Mouse (Mus musculus): Measurements from ENCODE around the gene Atrn.

The Atrn gene

DNA sequence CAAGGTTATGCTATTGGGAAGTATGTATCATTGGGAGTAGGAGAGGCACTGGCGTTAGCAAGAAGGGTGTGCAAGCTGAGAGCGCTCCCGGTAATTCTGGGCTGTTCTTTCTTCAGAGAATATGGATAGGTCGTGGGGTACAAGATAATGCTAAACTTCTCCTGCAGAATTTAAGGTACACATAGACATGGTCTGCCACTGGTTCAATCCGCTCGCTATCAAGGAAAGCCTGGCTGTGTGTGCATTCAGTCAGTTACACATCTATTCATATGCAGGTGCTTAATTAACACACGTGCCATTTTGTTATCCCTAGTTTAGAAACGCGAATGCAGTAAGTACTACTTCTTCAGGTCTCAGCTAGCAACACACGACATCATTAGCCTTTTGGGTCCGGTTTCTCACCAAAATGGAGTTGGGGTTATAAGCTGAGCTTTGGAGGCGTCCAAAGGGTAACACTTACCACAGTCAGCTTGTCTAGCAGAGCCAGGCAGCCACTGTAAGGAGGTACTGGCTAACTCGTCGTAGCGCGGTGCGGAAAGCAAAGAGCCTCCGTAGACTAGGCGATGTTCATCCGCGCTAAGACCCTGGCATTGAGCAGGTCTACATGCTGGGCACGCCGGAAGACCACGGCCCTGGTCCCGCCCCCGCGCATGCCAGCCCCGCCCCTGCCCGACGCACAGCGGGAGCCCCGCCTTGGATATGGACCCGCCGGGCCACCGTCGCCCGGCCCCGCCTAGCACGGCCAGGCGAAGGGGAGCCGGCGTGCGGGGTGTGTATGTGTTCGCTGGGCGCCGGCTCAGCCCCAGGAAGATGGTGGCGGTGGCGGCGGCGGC is at the start of gene Atrn, which contains the start of gene 4930402H24Rik:
Atrn (plus strand) TSS at position 745 of the 833 bp plus-strand sequence.
4930402H24Rik (minus strand) TSS at position 656 of the 833 bp plus-strand sequence.
- DNase-seq (ENCODE audit: low spot score) = peak; percentile 84

DNA sequence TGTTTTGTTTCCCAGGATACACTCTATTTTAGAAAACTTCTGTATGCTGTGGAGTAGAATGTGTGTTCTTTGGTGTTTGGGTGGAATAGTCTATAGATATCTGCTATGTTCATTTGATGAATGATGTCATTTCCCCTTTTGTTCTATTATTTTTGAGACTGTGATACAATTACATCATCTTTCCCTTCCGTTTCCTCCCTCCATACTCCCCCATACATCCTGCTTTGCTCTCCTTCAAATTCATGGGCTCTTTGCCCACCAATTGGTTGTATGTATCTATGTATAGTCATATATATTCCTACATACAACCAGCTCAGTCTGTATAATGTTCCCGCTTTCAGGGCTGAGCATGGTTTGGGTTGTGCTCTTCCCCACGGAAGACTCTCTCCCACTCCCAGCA is 44.2 kb upstream of the Atrn start:
- DNase-seq (ENCODE audit: low spot score) = no peak

DNA sequence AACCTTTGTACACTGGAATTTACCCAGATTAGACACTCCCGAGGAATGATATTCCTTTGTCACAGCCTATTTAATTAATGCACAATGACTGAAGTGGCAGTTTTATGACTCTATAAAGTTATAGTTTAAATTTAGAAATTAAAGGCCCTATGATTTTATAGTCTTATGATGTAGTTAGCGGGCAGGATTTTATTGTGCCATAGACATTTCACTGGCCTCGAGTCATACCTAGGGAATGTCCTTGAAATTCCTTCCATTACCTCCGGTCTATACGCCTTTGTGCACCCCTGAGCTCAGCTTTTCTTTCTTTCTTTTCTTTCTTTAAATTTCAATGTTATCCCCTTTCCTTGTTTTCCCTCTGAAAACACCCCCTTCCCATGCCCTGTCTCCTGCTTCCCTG is 35.4 kb upstream of the Atrn start:
- no peak for DNase-seq (ENCODE audit: low spot score)

DNA sequence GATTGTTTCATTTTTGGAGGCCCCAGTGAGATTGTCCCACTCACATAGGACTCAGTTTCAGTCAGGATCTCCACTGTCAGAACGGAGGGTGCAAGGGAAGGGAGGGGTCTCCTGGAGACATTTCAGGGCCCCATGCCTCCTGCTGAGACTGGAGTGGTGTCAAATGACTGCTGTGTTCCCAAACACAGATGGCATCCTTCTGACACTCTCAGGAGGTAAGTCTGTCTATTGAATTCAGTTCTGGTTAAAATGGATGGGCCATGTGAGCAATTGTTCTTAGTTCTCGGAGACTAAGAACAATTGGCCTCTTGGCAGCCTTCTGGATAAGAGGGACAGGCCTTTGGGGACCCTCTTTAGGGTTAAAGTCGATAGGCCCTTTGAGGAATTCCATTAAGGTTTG is 28.9 kb upstream of the Atrn start:
- no peak for DNase-seq (ENCODE audit: low spot score)

DNA sequence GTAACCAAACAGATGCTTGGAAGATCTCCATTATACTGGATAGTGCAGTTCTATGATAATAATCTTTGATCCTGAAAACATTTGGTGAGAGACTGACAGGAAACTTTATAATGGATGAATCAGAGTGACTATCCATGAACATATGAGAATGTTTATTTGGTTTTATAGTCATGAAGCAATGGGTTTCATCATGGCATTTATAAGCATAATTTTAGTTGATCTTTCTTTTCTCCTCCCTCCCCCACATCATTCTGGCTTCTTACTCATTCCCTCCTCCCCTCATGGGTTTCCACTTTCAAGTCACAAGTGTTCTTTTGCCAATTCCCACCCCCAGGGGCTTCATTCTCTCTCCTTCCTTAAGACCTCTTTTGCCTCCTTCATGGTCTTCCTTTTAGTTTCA is 19.3 kb upstream of the Atrn start:
- no peak for DNase-seq (ENCODE audit: low spot score)

DNA sequence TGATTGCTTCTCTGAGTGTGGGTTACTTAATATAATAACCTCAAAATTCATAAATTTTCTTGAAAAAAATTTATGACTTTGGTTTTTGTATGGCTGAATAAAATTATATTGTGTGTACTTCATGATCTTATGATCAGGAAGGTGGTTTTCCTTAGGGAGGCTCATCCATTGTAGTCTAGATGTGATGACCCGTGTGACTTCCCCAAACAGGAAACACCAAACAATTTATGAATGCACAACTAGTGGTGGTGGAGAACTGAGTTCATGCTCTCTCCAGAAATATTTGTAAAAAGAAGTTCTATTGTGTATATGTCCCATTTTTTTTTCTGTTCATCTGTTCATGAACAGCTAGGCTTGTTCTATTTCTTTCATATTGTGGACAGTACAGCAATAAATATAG is 18.8 kb upstream of the Atrn start:
- no peak for DNase-seq (ENCODE audit: low spot score)

DNA sequence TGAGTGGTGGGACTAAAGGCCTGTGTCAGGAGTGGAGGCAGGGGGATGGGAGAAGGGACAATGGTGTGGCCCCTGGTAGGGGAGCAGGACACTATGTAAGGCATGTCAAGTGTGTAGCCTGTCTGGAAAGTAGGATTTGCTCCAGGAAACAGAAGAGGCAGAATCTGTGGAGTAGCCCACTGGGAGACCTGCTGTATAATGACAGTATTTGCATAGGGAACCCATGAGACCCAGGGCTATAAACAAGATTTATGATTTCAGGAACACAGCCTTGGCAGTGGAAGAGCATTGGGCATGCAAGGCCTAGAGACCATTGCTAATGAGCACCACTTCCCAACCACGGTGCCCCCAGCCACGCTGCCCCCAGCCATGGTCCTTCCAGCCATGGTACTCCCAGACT is 9.4 kb upstream of the Atrn start:
- DNase-seq (ENCODE audit: low spot score) = no peak

DNA sequence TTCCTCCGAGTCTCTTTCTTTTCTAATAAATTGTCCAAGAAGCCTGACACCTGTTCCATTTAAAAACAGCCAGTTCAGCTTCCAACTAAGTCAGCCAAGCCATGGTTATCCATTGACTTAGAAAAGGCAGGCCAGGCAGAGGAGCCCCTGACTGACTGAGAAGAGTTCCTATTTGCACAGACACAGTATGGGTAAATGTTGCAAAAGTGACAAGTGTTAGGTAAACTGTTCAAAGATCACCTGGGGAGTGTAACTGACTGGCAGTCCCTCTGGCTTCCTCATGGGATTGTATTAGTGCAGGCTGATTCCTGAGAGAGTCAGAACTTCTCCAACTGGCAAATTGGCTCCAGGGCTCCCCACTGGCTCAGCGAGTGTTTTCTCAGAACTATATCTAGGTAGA is 8.4 kb upstream of the Atrn start:
- DNase-seq (ENCODE audit: low spot score) = no peak

DNA sequence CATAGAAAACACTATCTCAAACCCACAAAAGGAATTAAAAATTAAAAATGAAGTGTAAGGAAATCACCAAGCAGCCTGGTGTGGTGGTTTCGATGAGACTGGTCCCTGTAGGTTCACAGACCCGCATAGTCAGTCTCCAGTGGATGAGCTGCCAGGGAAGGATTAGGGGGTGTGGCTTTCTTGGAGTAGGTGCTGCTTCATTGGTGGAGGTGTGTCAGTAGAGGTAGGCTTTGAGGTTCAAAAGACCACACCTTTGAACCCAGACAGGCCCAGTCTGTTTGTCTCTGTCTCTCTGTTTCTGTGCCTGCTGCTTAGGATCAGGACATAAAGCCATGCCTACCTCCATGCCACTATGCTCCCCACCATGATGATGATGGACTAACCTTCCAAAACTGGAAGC is 7.5 kb upstream of the Atrn start:
- DNase-seq (ENCODE audit: low spot score) = no peak

DNA sequence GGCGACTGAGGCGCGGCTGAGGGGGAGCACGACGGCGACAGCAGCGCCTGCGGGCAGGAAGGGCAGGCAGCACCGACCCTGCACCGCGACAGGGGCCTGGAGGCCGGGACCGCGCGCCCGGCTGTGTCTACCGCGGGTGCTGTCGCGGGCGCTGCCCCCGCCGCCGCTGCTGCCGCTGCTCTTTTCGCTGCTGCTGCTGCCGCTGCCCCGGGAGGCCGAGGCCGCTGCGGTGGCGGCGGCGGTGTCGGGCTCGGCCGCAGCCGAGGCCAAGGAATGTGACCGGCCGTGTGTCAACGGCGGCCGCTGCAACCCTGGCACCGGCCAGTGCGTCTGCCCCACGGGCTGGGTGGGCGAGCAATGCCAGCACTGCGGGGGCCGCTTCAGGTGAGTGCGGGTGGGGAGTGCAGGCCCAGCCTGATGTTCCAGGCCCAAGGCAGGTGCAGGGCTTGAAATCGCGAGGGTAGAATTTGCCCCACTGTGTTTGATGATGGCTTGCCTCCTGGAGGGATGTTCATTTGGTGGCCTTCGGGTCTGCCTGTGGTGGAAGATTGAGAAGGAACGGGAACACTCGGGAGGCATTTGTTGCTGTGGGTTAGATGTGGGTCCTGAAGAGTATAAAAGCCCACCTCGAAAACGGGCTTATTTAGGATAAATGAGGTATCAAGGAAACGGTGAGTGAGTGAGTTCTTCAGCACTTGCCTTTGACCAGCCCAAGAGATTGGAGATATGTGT is 455 bp downstream of the Atrn start:
- no peak for DNase-seq (ENCODE audit: low spot score)

DNA sequence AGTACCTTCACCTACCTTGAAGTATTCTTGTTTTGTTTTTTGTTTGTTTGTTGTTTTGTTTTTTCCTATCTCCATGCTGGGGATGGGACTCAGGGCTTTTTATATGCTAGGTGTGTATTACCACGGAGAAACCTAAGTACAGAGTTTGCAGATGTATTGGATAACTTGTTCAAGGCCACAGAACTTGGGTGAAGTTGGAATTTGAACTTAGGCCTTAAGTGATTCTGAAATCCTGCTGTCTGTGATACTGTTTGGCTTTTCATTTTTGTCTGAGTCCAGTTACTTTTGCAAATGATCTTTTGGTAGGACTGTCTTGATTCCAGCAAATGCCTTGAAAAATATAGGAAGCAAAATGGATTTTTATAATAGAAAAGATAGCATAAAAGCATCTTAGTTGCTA is 5.4 kb downstream of the Atrn start:
- no peak for DNase-seq (ENCODE audit: low spot score)

DNA sequence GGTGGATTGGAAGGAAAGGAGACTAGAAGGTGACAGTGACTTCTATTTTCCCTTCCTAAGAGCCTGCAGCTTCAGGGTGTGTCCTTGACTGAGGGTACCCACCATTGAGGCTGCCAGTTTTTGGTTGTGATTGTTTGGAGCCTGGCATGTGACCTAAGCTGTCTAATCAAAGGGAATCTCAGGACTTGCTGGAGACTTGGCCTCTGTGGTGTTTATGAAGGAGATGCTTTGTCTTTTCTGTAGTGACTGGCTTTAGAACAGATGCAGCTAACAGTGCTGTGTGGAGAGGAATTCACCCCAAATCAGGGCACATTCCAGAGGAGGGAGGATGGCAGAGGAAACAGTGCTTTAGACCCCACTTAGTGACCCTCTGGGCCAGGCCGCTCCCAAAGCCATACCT is 8.6 kb downstream of the Atrn start:
- no peak for DNase-seq (ENCODE audit: low spot score)

DNA sequence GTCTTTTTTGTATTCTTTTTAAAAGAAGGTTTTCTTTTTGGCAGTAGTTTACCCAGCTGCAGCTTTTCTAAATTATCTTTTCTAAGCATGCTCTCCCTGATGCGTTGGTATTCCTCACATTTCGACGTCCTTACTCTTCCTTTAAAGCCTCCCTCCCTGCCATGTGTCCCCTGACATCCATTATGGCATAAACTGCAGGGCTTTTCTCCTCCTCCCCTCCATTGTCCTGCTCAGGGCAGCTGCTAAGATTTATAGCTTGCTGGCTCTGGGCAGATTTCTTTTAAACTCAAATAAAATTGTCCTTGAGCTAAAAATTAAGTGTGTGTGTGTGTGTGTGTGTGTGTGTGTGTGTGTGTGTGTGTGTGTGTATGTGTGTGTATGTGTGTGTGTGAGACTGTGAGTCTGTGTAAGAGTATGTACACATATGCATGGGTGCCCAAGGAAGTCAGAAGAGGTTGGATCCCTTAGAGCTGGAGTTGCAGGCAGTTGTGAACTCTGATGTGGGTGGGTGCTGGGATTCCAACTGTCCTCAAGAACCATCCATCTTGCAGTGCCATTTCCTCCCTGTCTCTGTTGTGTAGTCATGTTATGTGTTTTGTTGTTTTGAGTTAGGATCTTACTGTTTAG is 10.3 kb downstream of the Atrn start:
- DNase-seq (ENCODE audit: low spot score) = peak; percentile 33

DNA sequence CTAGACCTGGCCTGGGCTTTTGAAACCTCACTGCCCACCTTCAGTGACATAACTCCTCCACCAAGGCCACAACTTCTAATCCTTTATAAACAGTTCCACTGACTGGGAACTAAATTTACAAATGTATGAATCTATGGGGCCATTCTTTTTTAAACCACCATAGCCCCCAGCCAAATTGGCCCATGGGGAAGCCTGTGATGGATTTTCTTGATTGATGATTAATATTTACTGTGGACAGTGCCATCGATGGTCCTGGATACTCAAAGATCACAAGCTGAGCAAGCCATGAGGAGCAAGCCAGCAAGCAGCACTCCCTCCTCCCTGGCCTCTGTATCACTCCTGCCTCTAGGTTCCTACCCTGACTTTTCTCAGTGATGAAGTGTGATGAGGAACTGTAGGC is 11.4 kb downstream of the Atrn start:
- DNase-seq (ENCODE audit: low spot score) = no peak

DNA sequence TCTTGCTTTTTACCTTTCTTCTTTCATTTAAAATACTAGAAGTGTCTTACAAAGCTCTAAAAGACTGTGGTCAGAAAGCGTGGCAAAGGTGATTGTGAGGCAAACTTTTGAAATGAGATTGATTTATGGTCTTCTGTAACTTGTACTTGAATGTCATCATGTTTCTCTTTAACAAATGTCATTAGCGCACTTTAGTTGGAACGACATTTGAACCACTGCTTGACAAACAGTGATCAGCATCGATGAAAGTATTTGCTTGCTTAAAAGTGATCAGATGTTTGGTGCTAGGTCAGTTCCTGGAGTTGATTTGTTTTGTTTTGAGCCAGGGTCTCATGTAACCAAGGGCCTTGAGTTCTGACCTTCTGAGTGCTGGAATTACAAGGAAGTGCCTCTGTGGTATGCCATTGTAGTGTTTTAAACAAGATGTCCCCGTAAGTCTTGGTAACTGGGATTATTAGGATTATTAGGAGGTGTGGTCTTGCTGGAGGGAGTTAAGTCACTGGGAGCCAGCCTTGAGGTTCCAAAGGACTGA is 12.8 kb downstream of the Atrn start:
- DNase-seq (ENCODE audit: low spot score) = peak; percentile 61

DNA sequence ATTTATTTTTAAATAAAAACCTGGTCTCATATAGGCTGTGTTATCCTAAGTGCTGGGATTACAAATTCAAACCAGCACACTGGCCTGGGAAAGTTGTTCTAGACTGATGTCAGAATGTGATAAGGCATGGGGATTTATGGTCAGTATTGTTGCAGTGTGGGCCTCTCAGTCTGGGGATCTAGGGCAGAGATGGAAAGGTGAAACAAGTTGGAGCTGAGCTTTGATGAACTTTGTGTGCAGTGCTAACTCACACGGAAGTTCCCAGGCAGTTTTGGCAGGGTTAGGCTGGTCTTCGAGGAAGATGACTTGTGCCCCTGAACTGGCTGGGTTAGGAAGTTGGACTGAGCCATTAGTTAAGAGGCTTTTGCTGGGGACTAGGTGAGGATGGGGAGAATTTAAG is 18.7 kb downstream of the Atrn start:
- peak; percentile 82 for DNase-seq (ENCODE audit: low spot score)

DNA sequence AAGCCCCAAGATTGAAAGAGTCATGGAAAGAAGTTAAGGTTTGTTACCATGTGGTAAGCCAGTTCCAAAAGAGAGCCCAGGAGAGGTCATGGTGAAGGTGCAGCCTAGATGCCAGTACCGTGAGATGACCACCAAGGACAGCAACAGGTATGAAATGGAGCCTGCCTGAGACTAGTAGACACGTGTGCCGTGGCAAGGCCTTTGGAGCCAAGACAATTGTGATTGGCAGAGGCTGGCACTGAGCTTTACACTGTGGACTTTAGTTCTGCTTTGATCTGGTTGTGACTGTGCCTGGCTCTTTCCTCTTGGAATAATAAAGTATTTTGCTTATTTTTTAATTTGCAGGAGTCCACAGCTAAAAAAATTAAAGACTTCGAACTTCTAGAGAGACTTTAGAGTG is 21.7 kb downstream of the Atrn start:
- no peak for DNase-seq (ENCODE audit: low spot score)

DNA sequence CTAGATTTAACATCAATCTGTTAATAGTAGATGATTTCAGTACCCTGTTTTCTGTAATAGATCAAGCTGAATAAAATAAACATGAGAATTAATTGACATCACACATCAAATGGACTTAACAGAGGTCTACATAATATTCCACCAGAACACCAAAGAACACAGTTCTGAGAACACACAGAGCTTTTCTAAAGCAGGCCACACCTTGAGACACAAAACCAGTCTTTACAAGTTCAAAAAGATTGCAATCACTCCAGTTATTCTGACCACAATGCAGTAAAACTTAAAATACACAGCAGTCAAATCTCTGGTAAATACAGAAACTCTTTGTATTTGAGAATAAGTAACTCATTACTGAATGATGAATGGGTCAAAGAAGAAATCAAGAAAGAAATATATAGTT is 22.2 kb downstream of the Atrn start:
- DNase-seq (ENCODE audit: low spot score) = no peak

DNA sequence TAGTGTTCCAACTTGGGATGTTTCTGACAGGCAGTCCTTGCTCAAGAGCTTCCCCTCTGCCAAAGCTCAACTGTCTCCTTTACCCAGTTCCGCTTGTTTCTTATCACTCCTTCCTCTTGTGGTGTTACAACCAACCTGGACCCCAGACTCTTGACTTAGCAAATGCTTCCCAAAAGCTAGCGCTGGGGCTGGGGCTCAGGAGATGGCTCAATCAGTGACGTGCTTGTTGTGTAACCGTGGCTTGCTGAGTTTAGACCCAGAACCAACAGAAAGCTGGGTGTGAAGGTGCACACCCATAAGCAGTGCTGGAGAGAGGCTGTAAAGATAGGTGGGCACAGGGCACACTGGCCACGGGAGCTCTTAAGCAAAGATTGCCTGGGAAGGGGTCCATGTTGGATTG is 23.7 kb downstream of the Atrn start:
- peak; percentile 50 for DNase-seq (ENCODE audit: low spot score)

DNA sequence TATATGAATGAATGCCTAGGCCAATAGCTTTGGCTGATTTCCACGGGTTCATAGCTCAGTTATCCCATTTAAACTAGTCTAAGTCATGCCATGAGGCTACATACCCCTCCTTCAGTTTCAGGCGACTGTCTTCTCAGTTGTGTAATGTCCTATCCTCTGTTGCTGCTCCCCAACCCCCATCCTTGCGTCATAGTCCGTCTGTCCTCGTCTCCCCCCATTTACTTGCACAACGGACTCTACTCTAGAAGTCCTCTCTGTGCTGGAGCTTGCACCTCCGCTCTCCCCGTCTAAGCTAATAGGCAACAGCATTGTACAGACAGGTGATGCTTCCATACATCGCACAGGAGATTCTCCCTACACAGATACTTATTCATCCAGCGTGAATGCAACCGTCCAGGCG is 26.6 kb downstream of the Atrn start:
- peak; percentile 69 for DNase-seq (ENCODE audit: low spot score)

DNA sequence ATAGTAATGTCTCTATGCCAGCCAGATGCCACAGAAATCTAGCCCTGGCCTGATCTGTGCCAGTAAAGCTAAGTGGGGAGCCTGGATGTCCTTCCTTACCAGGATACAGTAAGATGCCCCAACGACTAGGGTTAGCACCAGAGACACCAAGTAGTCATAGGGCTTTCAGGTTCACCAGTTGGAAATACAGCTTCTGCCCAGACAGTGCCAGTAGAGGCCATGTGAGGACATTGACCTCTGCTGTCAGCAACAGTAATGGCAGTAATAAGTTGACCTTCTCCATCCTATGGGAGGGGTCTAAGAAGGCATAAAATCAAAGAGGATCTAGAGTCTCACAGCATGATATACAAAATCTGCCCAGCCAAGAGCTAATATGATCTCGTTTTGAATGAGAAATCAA is 43.5 kb downstream of the Atrn start:
- DNase-seq (ENCODE audit: low spot score) = peak; percentile 49

DNA sequence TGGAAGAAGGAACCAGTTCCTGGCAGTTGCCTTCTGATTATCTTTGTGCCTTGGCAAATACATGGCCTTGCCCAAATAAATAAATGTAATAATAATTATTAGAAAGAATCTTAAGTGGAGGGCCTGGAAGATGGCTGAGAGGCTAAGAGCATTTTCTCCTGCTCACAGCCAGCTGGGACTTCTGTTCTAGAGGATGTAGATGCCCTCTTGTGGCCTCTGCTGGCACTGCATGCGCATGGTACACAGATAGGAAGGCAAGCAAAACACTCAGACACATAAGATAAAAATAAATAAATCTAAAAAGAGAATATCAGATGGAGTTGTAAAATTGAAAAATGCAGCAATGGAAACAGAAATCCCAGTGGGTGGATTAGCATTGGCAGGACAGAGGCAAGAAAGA is 44.3 kb downstream of the Atrn start:
- DNase-seq (ENCODE audit: low spot score) = peak; percentile 92

DNA sequence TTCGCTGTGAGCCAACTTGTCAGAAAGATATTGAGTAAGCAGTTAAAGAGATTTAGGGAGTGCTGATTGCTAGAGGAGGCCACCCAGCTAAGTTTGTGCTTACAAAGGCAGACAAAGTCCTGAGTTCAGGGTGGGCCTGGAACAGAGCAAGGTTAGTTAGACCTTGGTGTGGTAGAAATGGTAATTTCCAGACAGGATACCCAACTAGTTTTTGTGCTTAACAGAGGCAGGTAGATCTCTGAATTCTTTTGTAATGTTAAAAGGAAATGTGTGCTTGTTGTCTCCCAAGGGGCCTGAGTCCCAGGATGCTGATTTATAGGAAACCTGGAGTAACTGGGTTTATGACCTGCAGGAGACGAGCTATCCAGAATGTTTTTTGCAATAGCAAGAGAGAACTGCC is 52.6 kb downstream of the Atrn start:
- no peak for DNase-seq (ENCODE audit: low spot score)
